Mouse (Mus musculus): ENCODE measurements around the gene Eef1akmt3. TPM values are rescaled to one million over a fixed set of nuclear protein-coding genes. Genes with fewer than 3 reads are reported as not detected.

Eef1akmt3 gene
- not detected in 2 replicates for total RNA-seq (2014; rRNA removed)
- polyA plus RNA-seq (2012; rRNA removed), result 0.09 TPM in 1 of 2 replicates, not detected in the other

GRCm38 (mm10) chr10:127041274-127041766 is at the start of gene Eef1akmt3, which contains the start of gene Mettl1:
Eef1akmt3 (minus strand) TSS chr10:127041513.
Mettl1 (plus strand) TSS chr10:127041414.
- TF ChIP-seq POLR2A (IDR thresholded peaks at IDR 0.05; ENCODE audit: extremely low read depth, insufficient read depth, low read length) (no peak), CTCF (IDR thresholded peaks at IDR 0.05; ENCODE audit: low read depth, low read length) (no peak)
- DNase-seq (ENCODE audit: extremely low read depth, low read depth, low spot score), result no peak
- peak within 1 kb of the TSS; percentile 84 for H3K4me3 ChIP-seq (ENCODE audit: insufficient read depth, low read depth, low read length)
- peak within 1 kb of the TSS; percentile 71 for H3K9ac ChIP-seq (ENCODE audit: low read depth, low read length)
- no peaks in the 10 kb centered on the region for H3K27me3 ChIP-seq (ENCODE audit: control insufficient read depth, insufficient read depth, low read length)
- WGBS, result under 1% methylated on average over 28 of the region's 28 CpGs
- no peaks in the 10 kb centered on the region for H3K36me3 ChIP-seq (ENCODE audit: control insufficient read depth, insufficient read depth, low read length)
- peaks cover 5% of the 10 kb centered on the region; the same call in 1 of the 2 replicates for H3K4me1 ChIP-seq (ENCODE audit: control insufficient read depth, insufficient read depth, low read length)
- H3K27ac ChIP-seq (replicated peaks; ENCODE audit: insufficient read depth, low read depth, low read length), result no peak within 1 kb of the TSS; the same call in 1 of the 2 replicates
- no peaks in the 10 kb centered on the region for H3K79me2 ChIP-seq (ENCODE audit: control insufficient read depth, insufficient read depth, low read length)

- H3K27ac ChIP-seq (replicated peaks; ENCODE audit: insufficient read depth, low read depth, low read length), result no peak overlapping the region
- H3K4me1 ChIP-seq (ENCODE audit: control insufficient read depth, insufficient read depth, low read length), result peaks cover 9% of the 10 kb centered on the region
- 0 out of 2 replicates have a peak, but pooled peaks cover 3% of the 10 kb centered on the region for H3K27me3 ChIP-seq (ENCODE audit: control insufficient read depth, insufficient read depth, low read length)
- H3K36me3 ChIP-seq (ENCODE audit: control insufficient read depth, insufficient read depth, low read length), result no peaks in the 10 kb centered on the region; the same call in 1 of the 2 replicates
- 0 out of 2 replicates have a peak overlapping the region, but pooled peaks have one; percentile 5 for H3K9ac ChIP-seq (ENCODE audit: low read depth, low read length)
- H3K4me3 ChIP-seq (ENCODE audit: insufficient read depth, low read depth, low read length), result no peak overlapping the region; the same call in 1 of the 2 replicates
- no peaks in the 10 kb centered on the region for H3K79me2 ChIP-seq (ENCODE audit: control insufficient read depth, insufficient read depth, low read length)
- peak; percentile 50 for DNase-seq (ENCODE audit: extremely low read depth, low read depth, low spot score)
- 13% methylated on average over 57 of the region's 57 CpGs for WGBS
- TF ChIP-seq POLR2A (IDR thresholded peaks at IDR 0.05; ENCODE audit: extremely low read depth, insufficient read depth, low read length) (no peak), CTCF (IDR thresholded peaks at IDR 0.05; ENCODE audit: low read depth, low read length) (no peak)
Measured at GRCm38 (mm10) chr10:127090560-127091411, 49.5 kb upstream of the Eef1akmt3 start.

GRCm38 (mm10) chr10:127085633-127086032 is 44.3 kb upstream of the Eef1akmt3 start:
- H3K36me3 ChIP-seq (ENCODE audit: control insufficient read depth, insufficient read depth, low read length), result no peaks in the 10 kb centered on the region
- H3K9ac ChIP-seq (ENCODE audit: low read depth, low read length), result no peak overlapping the region
- H3K4me3 ChIP-seq (ENCODE audit: insufficient read depth, low read depth, low read length), result no peak overlapping the region
- no peak for DNase-seq (ENCODE audit: extremely low read depth, low read depth, low spot score)
- no peak overlapping the region for H3K27ac ChIP-seq (replicated peaks; ENCODE audit: insufficient read depth, low read depth, low read length)
- 74% methylated on average over 6 of the region's 6 CpGs for WGBS
- TF ChIP-seq POLR2A (IDR thresholded peaks at IDR 0.05; ENCODE audit: extremely low read depth, insufficient read depth, low read length) (no peak), CTCF (IDR thresholded peaks at IDR 0.05; ENCODE audit: low read depth, low read length) (peak; percentile 7; the same call in 1 of the 2 replicates)
- no peaks in the 10 kb centered on the region for H3K79me2 ChIP-seq (ENCODE audit: control insufficient read depth, insufficient read depth, low read length)
- 0 out of 2 replicates have a peak, but pooled peaks cover 3% of the 10 kb centered on the region for H3K27me3 ChIP-seq (ENCODE audit: control insufficient read depth, insufficient read depth, low read length)
- H3K4me1 ChIP-seq (ENCODE audit: control insufficient read depth, insufficient read depth, low read length), result peaks cover 20% of the 10 kb centered on the region

GRCm38 (mm10) chr10:127085052-127085451 is 43.7 kb upstream of the Eef1akmt3 start:
- WGBS, result 86% methylated on average over 9 of the region's 9 CpGs
- no peaks in the 10 kb centered on the region for H3K79me2 ChIP-seq (ENCODE audit: control insufficient read depth, insufficient read depth, low read length)
- H3K27ac ChIP-seq (replicated peaks; ENCODE audit: insufficient read depth, low read depth, low read length), result no peak overlapping the region
- H3K4me3 ChIP-seq (ENCODE audit: insufficient read depth, low read depth, low read length), result no peak overlapping the region
- H3K9ac ChIP-seq (ENCODE audit: low read depth, low read length), result no peak overlapping the region
- no peak for DNase-seq (ENCODE audit: extremely low read depth, low read depth, low spot score)
- TF ChIP-seq POLR2A (IDR thresholded peaks at IDR 0.05; ENCODE audit: extremely low read depth, insufficient read depth, low read length), result no peak
- TF ChIP-seq CTCF (IDR thresholded peaks at IDR 0.05; ENCODE audit: low read depth, low read length), result no peak
- peaks cover 24% of the 10 kb centered on the region for H3K4me1 ChIP-seq (ENCODE audit: control insufficient read depth, insufficient read depth, low read length)
- no peaks in the 10 kb centered on the region for H3K36me3 ChIP-seq (ENCODE audit: control insufficient read depth, insufficient read depth, low read length)
- H3K27me3 ChIP-seq (ENCODE audit: control insufficient read depth, insufficient read depth, low read length), result no peaks in the 10 kb centered on the region

- WGBS, result 73% methylated on average over 5 of the region's 5 CpGs
- H3K79me2 ChIP-seq (ENCODE audit: control insufficient read depth, insufficient read depth, low read length), result no peaks in the 10 kb centered on the region
- no peaks in the 10 kb centered on the region for H3K27me3 ChIP-seq (ENCODE audit: control insufficient read depth, insufficient read depth, low read length)
- H3K4me3 ChIP-seq (ENCODE audit: insufficient read depth, low read depth, low read length), result no peak overlapping the region
- no peak for DNase-seq (ENCODE audit: extremely low read depth, low read depth, low spot score)
- H3K27ac ChIP-seq (replicated peaks; ENCODE audit: insufficient read depth, low read depth, low read length), result no peak overlapping the region
- TF ChIP-seq CTCF (IDR thresholded peaks at IDR 0.05; ENCODE audit: low read depth, low read length) (no peak), POLR2A (IDR thresholded peaks at IDR 0.05; ENCODE audit: extremely low read depth, insufficient read depth, low read length) (no peak)
- H3K9ac ChIP-seq (ENCODE audit: low read depth, low read length), result no peak overlapping the region
- peaks cover 25% of the 10 kb centered on the region for H3K4me1 ChIP-seq (ENCODE audit: control insufficient read depth, insufficient read depth, low read length)
- no peaks in the 10 kb centered on the region for H3K36me3 ChIP-seq (ENCODE audit: control insufficient read depth, insufficient read depth, low read length)
Measured at GRCm38 (mm10) chr10:127083915-127084306, 42.6 kb upstream of the Eef1akmt3 start.
